Mouse (Mus musculus): ENCODE data around the gene Commd4.
A peak's percentile ranks its signal among the peaks of the same experiment; 100 is the strongest.

GRCm38 (mm10) chr9:57162496-57162895, 4.4 kb upstream of the Commd4 start:
- TF ChIP-seq CTCF (IDR thresholded peaks at IDR 0.05; ENCODE audit: borderline replicate concordance, insufficient read depth, low read length) (peak; percentile 63; the same call in 1 of the 2 replicates), POLR2A (IDR thresholded peaks at IDR 0.05; ENCODE audit: low read depth, low read length) (no peak)

Data from embryonic fibroblast, embryonic 13.5 days (primary cell).